Mouse (Mus musculus) left cerebral cortex, postnatal 4 days (tissue): ENCODE measurements around the gene Wnt3a. TPM values are rescaled to one million over a fixed set of nuclear protein-coding genes. Genes with fewer than 3 reads are reported as not detected.
A peak's percentile ranks its signal among the peaks of the same experiment; 100 is the strongest.
"Not testable (repeated sequence)": the region's sequence is repeated elsewhere in the genome, so short reads cannot be mapped to it uniquely, and the experiment has no call there.

Source experiments
- DNase-seq: peaks from one replicate; pipeline ENCODE4 v3.0.0-alpha.2; 2022
- intact Hi-C: fragments of 180-260 bp; cut with DNase I; formaldehyde crosslinking; loops from one replicate; pipeline ENCODE4 v1.15.1; 2025
- total RNA-seq, 2 experiments: library from RNA; stranded (reverse); gene quantifications; 2 replicates each; pipeline ENCODE4 v1.2.3; 2021

Wnt3a gene
- total RNA-seq, 2 experiments from 2014 or later = not detected

- intact Hi-C loops = loop anchor here (5.0 kb wide), 1 partner anchor 174 kb away; no protein-coding TSS in a partner anchor
- no peak for DNase-seq
Measured at GRCm38 (mm10) chr11:59308625-59309024, 18.1 kb upstream of the Wnt3a start.

- DNase-seq = no peak
- intact Hi-C loops = loop anchor here (5.0 kb wide), 1 partner anchor 174 kb away; no protein-coding TSS in a partner anchor
Measured at GRCm38 (mm10) chr11:59308164-59308542, 17.6 kb upstream of the Wnt3a start.

- DNase-seq = peak; percentile 82
- intact Hi-C loops = loop anchor here (5.0 kb wide), 1 partner anchor 175 kb away; no protein-coding TSS in a partner anchor
Measured at GRCm38 (mm10) chr11:59307422-59308163, 17.0 kb upstream of the Wnt3a start.

GRCm38 (mm10) chr11:59306461-59307421 lies 16.2 kb upstream of the Wnt3a start, which contains the start of gene Wnt9a:
Gene Wnt9a, plus strand, starts transcription at chr11:59306928.
- no peak for DNase-seq
- intact Hi-C loops = loop anchor here (5.0 kb wide), 1 partner anchor 176 kb away; no protein-coding TSS in a partner anchor

- no peak for DNase-seq
- intact Hi-C loops = loop anchor here (5.0 kb wide), 1 partner anchor 176 kb away; no protein-coding TSS in a partner anchor
Measured at GRCm38 (mm10) chr11:59305821-59306215, 15.3 kb upstream of the Wnt3a start.

- DNase-seq = no peak
- intact Hi-C loops = loop anchor here (5.0 kb wide), 1 partner anchor 177 kb away; no protein-coding TSS in a partner anchor
Measured at GRCm38 (mm10) chr11:59305008-59305820, 14.7 kb upstream of the Wnt3a start.

GRCm38 (mm10) chr11:59302700-59303569 lies 12.4 kb upstream of the Wnt3a start:
- intact Hi-C loops = no loop called here
- DNase-seq = peak; percentile 94

- DNase-seq, intact Hi-C loops: not testable (repeated sequence)
Measured at GRCm38 (mm10) chr11:59301053-59301452, 10.5 kb upstream of the Wnt3a start.

GRCm38 (mm10) chr11:59300185-59300584 lies 9.6 kb upstream of the Wnt3a start:
- intact Hi-C loops = no loop called here
- no peak for DNase-seq

- intact Hi-C loops = loop anchor here (5.0 to 10.0 kb wide), 3 partner anchors 56 to 373 kb away; no protein-coding TSS in a partner anchor
Measured at GRCm38 (mm10) chr11:59297941-59298340, 7.4 kb upstream of the Wnt3a start.

GRCm38 (mm10) chr11:59293616-59294015 lies 3.1 kb upstream of the Wnt3a start:
- intact Hi-C loops = loop anchor here (10.0 kb wide), 2 partner anchors 329 to 369 kb away; no protein-coding TSS in a partner anchor
- peak; percentile 72 for DNase-seq

More at GRCm38 (mm10) chr11:59297941-59298340, 7.4 kb upstream of the Wnt3a start:
- DNase-seq = peak; percentile 64

GRCm38 (mm10) chr11:59289706-59290105 lies 846 bp downstream of the Wnt3a start:
- DNase-seq = no peak
- intact Hi-C loops = loop anchor here (10.0 kb wide), 2 partner anchors 325 to 365 kb away; no protein-coding TSS in a partner anchor

GRCm38 (mm10) chr11:59284146-59284545 lies 6.4 kb downstream of the Wnt3a start:
- intact Hi-C loops = no loop called here
- no peak for DNase-seq

GRCm38 (mm10) chr11:59282933-59283332 lies 7.6 kb downstream of the Wnt3a start:
- intact Hi-C loops = no loop called here
- DNase-seq = peak; percentile 93

GRCm38 (mm10) chr11:59282111-59282510 lies 8.4 kb downstream of the Wnt3a start:
- intact Hi-C loops = no loop called here
- DNase-seq = no peak

GRCm38 (mm10) chr11:59278047-59278446 lies 12.5 kb downstream of the Wnt3a start:
- intact Hi-C loops = no loop called here
- no peak for DNase-seq

- intact Hi-C loops = no loop called here
- DNase-seq = no peak
Measured at GRCm38 (mm10) chr11:59276877-59277276, 13.7 kb downstream of the Wnt3a start.

GRCm38 (mm10) chr11:59274184-59274583 lies 16.4 kb downstream of the Wnt3a start:
- DNase-seq = no peak
- intact Hi-C loops = no loop called here

- no peak for DNase-seq
- intact Hi-C loops = no loop called here
Measured at GRCm38 (mm10) chr11:59266727-59267126, 23.8 kb downstream of the Wnt3a start.
